Mouse (Mus musculus) forebrain, embryonic 15.5 days (tissue): ENCODE measurements around the gene Tnfrsf1b. TPM values are rescaled to one million over a fixed set of nuclear protein-coding genes. Genes with fewer than 3 reads are reported as not detected.

ENCODE experiments used
- ATAC-seq: fragments of 200-750 bp; cut with Nextera tagmentation; replicated peaks from 2 replicates; pipeline ENCODE4 v1.8.0; 2017; ENCODE audit warnings: mild to moderate bottlenecking, moderate TSS enrichment, moderate library complexity
- H3K27ac ChIP-seq: fragments of 300-500 bp; sonication (generic); replicated peaks from 2 replicates; pipeline ENCODE4 v1.5.1; 2015; ENCODE audit warnings: mild to moderate bottlenecking, inconsistent platforms
- H3K27me3 ChIP-seq: fragments of 300-500 bp; sonication (generic); 2 replicates; pipeline ENCODE4 v1.6.1; 2015; ENCODE audit warnings: inconsistent platforms
- H3K36me3 ChIP-seq: fragments of 300-500 bp; sonication (generic); 2 replicates; pipeline ENCODE4 v1.6.1; 2015; ENCODE audit warnings: mild to moderate bottlenecking, inconsistent platforms
- H3K4me1 ChIP-seq: fragments of 300-500 bp; sonication (generic); 2 replicates; pipeline ENCODE4 v1.6.1; 2015; ENCODE audit warnings: inconsistent platforms
- H3K4me2 ChIP-seq: fragments of 300-500 bp; sonication (generic); replicated peaks from 2 replicates; pipeline ENCODE4 v1.6.1; 2015; ENCODE audit warnings: mild to moderate bottlenecking, inconsistent platforms
- H3K4me3 ChIP-seq: fragments of 300-500 bp; sonication (generic); 2 replicates; pipeline ENCODE4 v1.5.1; 2015; ENCODE audit warnings: mild to moderate bottlenecking, inconsistent platforms
- H3K9ac ChIP-seq: fragments of 300-500 bp; sonication (generic); replicated peaks from 2 replicates; pipeline ENCODE4 v1.6.1; 2015; ENCODE audit warnings: mild to moderate bottlenecking, inconsistent platforms
- H3K9me3 ChIP-seq: fragments of 300-500 bp; sonication (generic); 2 replicates; pipeline ENCODE4 v1.6.1; 2016; ENCODE audit warnings: inconsistent platforms
- WGBS: fragments of 180-500 bp; shearing (Covaris S2); methylation state at CpG from one replicate; pipeline ENCODE4 v1.1.7; 2015; ENCODE audit warnings: mixed read lengths; 5-methylcytosine and 5-hydroxymethylcytosine counted together
- polyA plus RNA-seq: library from polyadenylated mRNA; unstranded; fragments of >200 nt; fragmentation: Nextera tagmentation; extraction: Ambion mirVana; gene quantifications from 2 replicates; pipeline ENCODE4 v1.2.1, GENCODE M21; 2015

Tnfrsf1b gene
- 1.8 and 2.5 TPM in 2 replicates for polyA plus RNA-seq

GRCm38 (mm10) chr4:145246173-145247011 is at the start of gene Tnfrsf1b:
Gene Tnfrsf1b (minus strand): TSS chr4:145246870.
- Histone ChIP-seq H3K4me2 (peak within 1 kb of the TSS; percentile 70), H3K36me3 (no peaks in the 10 kb centered on the region), H3K27ac (no peak within 1 kb of the TSS), H3K9ac (peak within 1 kb of the TSS; percentile 36; the same call in 1 of the 2 replicates), H3K4me1 (peaks cover 9% of the 10 kb centered on the region), H3K9me3 (no peaks in the 10 kb centered on the region), H3K4me3 (peak within 1 kb of the TSS; percentile 41), H3K27me3 (peaks cover 19% of the 10 kb centered on the region; the same call in 1 of the 2 replicates)
- WGBS: 1% methylated on average over 47 of the region's 47 CpGs
- ATAC-seq: peak; percentile 69

- no peaks in the 10 kb centered on the region for H3K36me3 ChIP-seq
- no peak overlapping the region for H3K27ac ChIP-seq
- H3K4me2 ChIP-seq: no peak overlapping the region
- no peaks in the 10 kb centered on the region for H3K4me1 ChIP-seq
- ATAC-seq: no peak; the same call in 1 of the 2 replicates
- H3K27me3 ChIP-seq: no peaks in the 10 kb centered on the region
- H3K4me3 ChIP-seq: no peak overlapping the region
- H3K9ac ChIP-seq: no peak overlapping the region
- WGBS: 49% methylated on average over 5 of the region's 5 CpGs
- H3K9me3 ChIP-seq: no peaks in the 10 kb centered on the region
These were observed 49.1 kb upstream of the Tnfrsf1b start for GRCm38 (mm10) chr4:145295589-145296300.

- H3K4me2 ChIP-seq: no peak overlapping the region
- WGBS: 93% methylated on average over 5 of the region's 5 CpGs
- no peaks in the 10 kb centered on the region for H3K4me1 ChIP-seq
- H3K36me3 ChIP-seq: no peaks in the 10 kb centered on the region
- ATAC-seq: no peak
- H3K9ac ChIP-seq: no peak overlapping the region
- no peaks in the 10 kb centered on the region for H3K9me3 ChIP-seq
- no peak overlapping the region for H3K4me3 ChIP-seq
- no peak overlapping the region for H3K27ac ChIP-seq
- H3K27me3 ChIP-seq: no peaks in the 10 kb centered on the region
These were observed 47.9 kb upstream of the Tnfrsf1b start for GRCm38 (mm10) chr4:145294588-145294987.

GRCm38 (mm10) chr4:145286369-145287120 is 39.9 kb upstream of the Tnfrsf1b start:
- H3K9me3 ChIP-seq: no peaks in the 10 kb centered on the region
- no peaks in the 10 kb centered on the region for H3K4me1 ChIP-seq
- no peaks in the 10 kb centered on the region for H3K36me3 ChIP-seq
- ATAC-seq: peak; percentile 74
- WGBS: 46% methylated on average over 4 of the region's 4 CpGs
- no peaks in the 10 kb centered on the region for H3K27me3 ChIP-seq
- H3K4me3 ChIP-seq: no peak overlapping the region
- H3K4me2 ChIP-seq: no peak overlapping the region
- no peak overlapping the region for H3K27ac ChIP-seq
- no peak overlapping the region for H3K9ac ChIP-seq

- Histone ChIP-seq H3K9ac (no peak overlapping the region), H3K4me3 (no peak overlapping the region), H3K4me2 (no peak overlapping the region), H3K27ac (no peak overlapping the region), H3K9me3 (no peaks in the 10 kb centered on the region), H3K4me1 (no peaks in the 10 kb centered on the region), H3K27me3 (no peaks in the 10 kb centered on the region), H3K36me3 (no peaks in the 10 kb centered on the region)
- no peak for ATAC-seq
- WGBS: 92% methylated on average over 4 of the region's 4 CpGs
These were observed 38.0 kb upstream of the Tnfrsf1b start for GRCm38 (mm10) chr4:145284675-145285074.

GRCm38 (mm10) chr4:145283441-145283840 is 36.8 kb upstream of the Tnfrsf1b start:
- WGBS: 79% methylated on average over 6 of the region's 6 CpGs

GRCm38 (mm10) chr4:145280966-145281365 is 34.3 kb upstream of the Tnfrsf1b start:
- H3K4me2 ChIP-seq: no peak overlapping the region
- no peaks in the 10 kb centered on the region for H3K27me3 ChIP-seq
- 79% methylated on average over 6 of the region's 6 CpGs for WGBS
- no peak overlapping the region for H3K27ac ChIP-seq
- no peak for ATAC-seq
- H3K9ac ChIP-seq: no peak overlapping the region
- no peaks in the 10 kb centered on the region for H3K4me1 ChIP-seq
- no peaks in the 10 kb centered on the region for H3K36me3 ChIP-seq
- no peaks in the 10 kb centered on the region for H3K9me3 ChIP-seq
- H3K4me3 ChIP-seq: no peak overlapping the region

More at GRCm38 (mm10) chr4:145283441-145283840, 36.8 kb upstream of the Tnfrsf1b start:
- Histone ChIP-seq H3K9me3 (no peaks in the 10 kb centered on the region), H3K9ac (no peak overlapping the region), H3K4me1 (no peaks in the 10 kb centered on the region), H3K36me3 (no peaks in the 10 kb centered on the region), H3K4me2 (no peak overlapping the region), H3K4me3 (no peak overlapping the region), H3K27ac (no peak overlapping the region), H3K27me3 (no peaks in the 10 kb centered on the region)
- ATAC-seq: no peak

GRCm38 (mm10) chr4:145278724-145279370 is 32.2 kb upstream of the Tnfrsf1b start:
- no peak overlapping the region for H3K4me3 ChIP-seq
- no peaks in the 10 kb centered on the region for H3K9me3 ChIP-seq
- H3K4me1 ChIP-seq: no peaks in the 10 kb centered on the region
- no peaks in the 10 kb centered on the region for H3K36me3 ChIP-seq
- no peak overlapping the region for H3K9ac ChIP-seq
- no peaks in the 10 kb centered on the region for H3K27me3 ChIP-seq
- no peak for ATAC-seq
- H3K27ac ChIP-seq: no peak overlapping the region
- 67% methylated on average over 3 of the region's 3 CpGs for WGBS
- H3K4me2 ChIP-seq: no peak overlapping the region

- Histone ChIP-seq H3K9ac (no peak overlapping the region), H3K9me3 (no peaks in the 10 kb centered on the region), H3K27me3 (no peaks in the 10 kb centered on the region), H3K27ac (no peak overlapping the region), H3K4me3 (no peak overlapping the region), H3K4me2 (no peak overlapping the region), H3K36me3 (no peaks in the 10 kb centered on the region), H3K4me1 (no peaks in the 10 kb centered on the region)
- ATAC-seq: no peak
- WGBS: 93% methylated on average over 2 of the region's 2 CpGs
These were observed 31.6 kb upstream of the Tnfrsf1b start for GRCm38 (mm10) chr4:145278231-145278630.

- no peak overlapping the region for H3K4me3 ChIP-seq
- H3K9ac ChIP-seq: no peak overlapping the region
- no peak overlapping the region for H3K27ac ChIP-seq
- H3K9me3 ChIP-seq: no peaks in the 10 kb centered on the region
- H3K36me3 ChIP-seq: no peaks in the 10 kb centered on the region
- ATAC-seq: no peak
- no peaks in the 10 kb centered on the region for H3K4me1 ChIP-seq
- H3K4me2 ChIP-seq: no peak overlapping the region
- WGBS: 82% methylated on average over 6 of the region's 6 CpGs
- no peaks in the 10 kb centered on the region for H3K27me3 ChIP-seq
These were observed 29.9 kb upstream of the Tnfrsf1b start for GRCm38 (mm10) chr4:145276368-145277249.

- no peaks in the 10 kb centered on the region for H3K4me1 ChIP-seq
- H3K9ac ChIP-seq: no peak overlapping the region
- H3K27ac ChIP-seq: no peak overlapping the region
- no peaks in the 10 kb centered on the region for H3K27me3 ChIP-seq
- no peak for ATAC-seq
- no peaks in the 10 kb centered on the region for H3K36me3 ChIP-seq
- no peak overlapping the region for H3K4me2 ChIP-seq
- WGBS: 95% methylated on average over 5 of the region's 5 CpGs
- no peaks in the 10 kb centered on the region for H3K9me3 ChIP-seq
- H3K4me3 ChIP-seq: no peak overlapping the region
These were observed 28.2 kb upstream of the Tnfrsf1b start for GRCm38 (mm10) chr4:145274887-145275286.
